Mouse (Mus musculus): ENCODE results near the gene Hectd4. TPM values are rescaled to one million over a fixed set of nuclear protein-coding genes. Genes with fewer than 3 reads are reported as not detected.

Gene Hectd4
- total and polyA plus RNA-seq, 3 experiments: 2.1 to 7.8 (median 6.0) TPM

- TF ChIP-seq ELF1 (IDR thresholded peaks at IDR 0.05; ENCODE audit: low read depth, low read length): peak; percentile 72
- no peak for TF ChIP-seq ZMIZ1 (IDR thresholded peaks at IDR 0.05; ENCODE audit: low read depth, low read length)
- no peak for TF ChIP-seq ZKSCAN1 (IDR thresholded peaks at IDR 0.05; ENCODE audit: borderline replicate concordance, low read depth, low read length)
- peak; percentile 84 for TF ChIP-seq CHD2 (IDR thresholded peaks at IDR 0.05; ENCODE audit: low read length)
These were observed 164.1 kb downstream of the Hectd4 start (continued) for GRCm38 (mm10) chr5:121383857-121384756.

- in situ Hi-C loops (cut with MboI; ENCODE audit: low pct_ligation_motif_present, low pct_unique_long_range_greater_than_20kb, low sequenced_read_pairs): loop anchor here (5.0 kb wide), 1 partner anchor 88 kb away; no protein-coding TSS in a partner anchor
- DNase-seq (ENCODE audit: extremely low read depth): peak; percentile 35
- Histone ChIP-seq H3K4me2 (ENCODE audit: insufficient read depth, low read depth, poor library complexity, severe bottlenecking) (peak overlapping the region; percentile 82), H3K4me3 (replicated peaks in 1 of 3; ENCODE audit: low read depth in 2 of 3, low read length in 2 of 3, poor library complexity in 1 of 3) (peak overlapping the region; percentile 62 to 98 (median 83)), H3K4me1 (ENCODE audit: control insufficient read depth in 1 of 2, insufficient read depth in 2 of 2) (peaks cover 11 to 38% of the 10 kb centered on the region in 2 experiments), H3K27me3 (replicated peaks) (no peaks in the 10 kb centered on the region), H3K79me2 (replicated peaks; ENCODE audit: control insufficient read depth, extremely low read depth, insufficient read depth, poor library complexity, severe bottlenecking) (peaks cover 19% of the 10 kb centered on the region), H3K36me3 (replicated peaks in 1 of 2; ENCODE audit: control insufficient read depth in 1 of 2, insufficient read depth in 1 of 2, low read length in 1 of 2) (peaks cover 23 to 31% of the 10 kb centered on the region in 2 experiments), H3K27ac (ENCODE audit: insufficient read depth, low read depth) (peak overlapping the region; percentile 85), H3K9ac (ENCODE audit: insufficient read depth, low read depth) (peak overlapping the region; percentile 82), H3K9me3 (replicated peaks; ENCODE audit: low read length) (peaks cover 7% of the 10 kb centered on the region)
- dilution Hi-C loops (cut with MboI; ENCODE audit: extremely low pct_ligation_motif_present, extremely low pct_unique_long_range_greater_than_20kb, low sequenced_read_pairs): no loop called here
- TF ChIP-seq MEF2A (IDR thresholded peaks at IDR 0.05; ENCODE audit: borderline replicate concordance, low read depth, low read length) (no peak), UBTF (IDR thresholded peaks at IDR 0.05; ENCODE audit: low read depth, low read length) (peak; percentile 86), ZMIZ1 (IDR thresholded peaks at IDR 0.05; ENCODE audit: low read depth, low read length) (no peak), ZKSCAN1 (IDR thresholded peaks at IDR 0.05; ENCODE audit: borderline replicate concordance, low read depth, low read length) (no peak), TBP (conservative IDR thresholded peaks at IDR 0.05; ENCODE audit: low read depth, low read length) (no peak), RCOR1 (conservative IDR thresholded peaks at IDR 0.05; ENCODE audit: low read depth, low read length) (no peak), NELFE (IDR thresholded peaks at IDR 0.05; ENCODE audit: low read depth, low read length) (peak; percentile 3; the same call in 1 of the 2 replicates), ELF1 (IDR thresholded peaks at IDR 0.05; ENCODE audit: low read depth, low read length) (no peak), SMC3 (IDR thresholded peaks at IDR 0.05; ENCODE audit: low read depth, low read length) (no peak)
These were observed 164.9 kb downstream of the Hectd4 start for GRCm38 (mm10) chr5:121384757-121385460.

- no peaks in the 10 kb centered on the region for H3K27me3 ChIP-seq (replicated peaks)
- peak within 1 kb of the TSS; percentile 82 for H3K9ac ChIP-seq (ENCODE audit: insufficient read depth, low read depth)
- peak within 1 kb of the TSS; percentile 62 to 98 (median 83) for H3K4me3 ChIP-seq (replicated peaks in 1 of 3; ENCODE audit: low read depth in 2 of 3, low read length in 2 of 3, poor library complexity in 1 of 3)
- peaks cover 7% of the 10 kb centered on the region for H3K9me3 ChIP-seq (replicated peaks; ENCODE audit: low read length)
- peak within 1 kb of the TSS; percentile 85 for H3K27ac ChIP-seq (ENCODE audit: insufficient read depth, low read depth)
- DNase-seq (ENCODE audit: extremely low read depth): peak; percentile 89
- in situ Hi-C loops (cut with MboI; ENCODE audit: low pct_ligation_motif_present, low pct_unique_long_range_greater_than_20kb, low sequenced_read_pairs): no loop called here
- H3K4me1 ChIP-seq (ENCODE audit: control insufficient read depth in 1 of 2, insufficient read depth in 2 of 2): peaks cover 11 to 41% of the 10 kb centered on the region in 2 experiments
- dilution Hi-C loops (cut with MboI; ENCODE audit: extremely low pct_ligation_motif_present, extremely low pct_unique_long_range_greater_than_20kb, low sequenced_read_pairs): no loop called here
- no peak for TF ChIP-seq PAX5 (IDR thresholded peaks at IDR 0.05; ENCODE audit: low read length)
- 0 out of 2 replicates have a peak, but pooled peaks have one; percentile 14 for TF ChIP-seq MAZ (IDR thresholded peaks at IDR 0.05; ENCODE audit: low read depth, low read length)
- TF ChIP-seq BHLHE40 (IDR thresholded peaks at IDR 0.05; ENCODE audit: low read depth, low read length): no peak
- peak; percentile 59; the same call in 1 of the 2 replicates for TF ChIP-seq CHD2 (IDR thresholded peaks at IDR 0.05; ENCODE audit: low read length)
- peak; percentile 49; the same call in 1 of the 2 replicates for TF ChIP-seq ELF1 (IDR thresholded peaks at IDR 0.05; ENCODE audit: low read depth, low read length)
- TF ChIP-seq POLR2AphosphoS2 (IDR thresholded peaks at IDR 0.05; ENCODE audit: low read depth, low read length): no peak
- peak; percentile 84 for TF ChIP-seq TCF12 (IDR thresholded peaks at IDR 0.05; ENCODE audit: low read depth, low read length)
- peak; percentile 68 for TF ChIP-seq POLR2A (IDR thresholded peaks at IDR 0.05; ENCODE audit: low read depth, low read length)
- TF ChIP-seq MAX (IDR thresholded peaks at IDR 0.05; ENCODE audit: low read length): no peak
- peak; percentile 15; the same call in 1 of the 2 replicates for TF ChIP-seq UBTF (IDR thresholded peaks at IDR 0.05; ENCODE audit: low read depth, low read length)
- TF ChIP-seq ZMIZ1 (IDR thresholded peaks at IDR 0.05; ENCODE audit: low read depth, low read length): 0 out of 2 replicates have a peak, but pooled peaks have one; percentile 26
- no peak for TF ChIP-seq ZNF384 (IDR thresholded peaks at IDR 0.05; ENCODE audit: low read depth, low read length)
- peak; percentile 44; the same call in 1 of the 2 replicates for TF ChIP-seq NELFE (IDR thresholded peaks at IDR 0.05; ENCODE audit: low read depth, low read length)
- TF ChIP-seq CHD1 (IDR thresholded peaks at IDR 0.05; ENCODE audit: low read depth, low read length): no peak
- TF ChIP-seq TBP (conservative IDR thresholded peaks at IDR 0.05; ENCODE audit: low read depth, low read length): 0 out of 2 replicates have a peak, but pooled peaks have one; percentile 41
- peak; percentile 16; the same call in 1 of the 2 replicates for TF ChIP-seq HCFC1 (IDR thresholded peaks at IDR 0.05; ENCODE audit: low read depth, low read length)
- 0 out of 2 replicates have a peak, but pooled peaks have one; percentile 26 for TF ChIP-seq NRF1 (IDR thresholded peaks at IDR 0.05; ENCODE audit: low read depth, low read length)
- peaks cover 17 to 25% of the 10 kb centered on the region in 2 experiments for H3K36me3 ChIP-seq (replicated peaks in 1 of 2; ENCODE audit: control insufficient read depth in 1 of 2, insufficient read depth in 1 of 2, low read length in 1 of 2)
- H3K79me2 ChIP-seq (replicated peaks; ENCODE audit: control insufficient read depth, extremely low read depth, insufficient read depth, poor library complexity, severe bottlenecking): peaks cover 19% of the 10 kb centered on the region
- peak within 1 kb of the TSS; percentile 82 for H3K4me2 ChIP-seq (ENCODE audit: insufficient read depth, low read depth, poor library complexity, severe bottlenecking)
These were observed 165.6 kb downstream of the Hectd4 start, which contains the start of gene Trafd1 for GRCm38 (mm10) chr5:121385461-121386119. Gene Trafd1, minus strand, starts transcription at chr5:121385632.
